Mouse (Mus musculus): ENCODE measurements around the gene Tcp1.

DNA sequence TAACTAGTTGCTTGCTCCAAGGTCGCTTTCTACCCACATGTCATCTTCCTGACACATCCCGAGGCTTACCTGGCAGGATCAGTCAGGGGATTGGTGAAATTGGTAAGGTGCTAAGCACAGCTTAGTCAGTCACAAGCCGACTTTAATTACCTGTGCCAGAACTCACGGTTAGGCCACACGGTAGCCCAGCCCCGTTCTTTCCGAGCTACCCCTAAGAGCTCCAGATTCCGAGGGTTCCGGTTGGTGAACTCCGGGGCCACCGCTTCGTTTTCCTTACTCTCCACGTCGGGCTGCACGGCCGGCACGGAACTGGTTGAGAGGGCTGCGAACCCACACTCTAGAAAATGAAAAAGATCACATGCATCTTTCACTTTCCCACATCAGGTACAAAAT, at the start of gene Tcp1:
- no peak for TF ChIP-seq CTCF (IDR thresholded peaks at IDR 0.05; ENCODE audit: low read depth)
- no peak; the same call in 1 of the 2 replicates for TF ChIP-seq EP300 (IDR thresholded peaks at IDR 0.05; ENCODE audit: low read depth)
